Mouse (Mus musculus) hindbrain, embryonic 15.5 days (tissue): ENCODE measurements around the gene Galnt4. TPM values are rescaled to one million over a fixed set of nuclear protein-coding genes. Genes with fewer than 3 reads are reported as not detected.
"Not testable (repeated sequence)": the region's sequence is repeated elsewhere in the genome, so short reads cannot be mapped to it uniquely, and the experiment has no call there.

Experiments used
- ATAC-seq: fragments of 200-750 bp; cut with Nextera tagmentation; 2 replicates; pipeline ENCODE4 v1.8.0; 2017; ENCODE audit warnings: low read depth, moderate number of reproducible peaks, moderate TSS enrichment; ENCODE audit not compliant: low FRiP score
- H3K27ac ChIP-seq: fragments of 300-500 bp; sonication (generic); replicated peaks from 2 replicates; pipeline ENCODE4 v1.5.1; 2015; ENCODE audit warnings: mild to moderate bottlenecking, inconsistent platforms
- H3K27me3 ChIP-seq: fragments of 300-500 bp; sonication (generic); 2 replicates; pipeline ENCODE4 v1.6.1; 2015; ENCODE audit warnings: control low read depth, inconsistent platforms
- H3K36me3 ChIP-seq: fragments of 300-500 bp; sonication (generic); 2 replicates; pipeline ENCODE4 v1.6.1; 2015; ENCODE audit warnings: control low read depth, inconsistent platforms
- H3K4me1 ChIP-seq: fragments of 300-500 bp; sonication (generic); replicated peaks from 2 replicates; pipeline ENCODE4 v1.6.1; 2015; ENCODE audit warnings: control low read depth, inconsistent platforms
- H3K4me2 ChIP-seq: fragments of 300-500 bp; sonication (generic); 2 replicates; pipeline ENCODE4 v1.6.1; 2015; ENCODE audit warnings: moderate library complexity, mild to moderate bottlenecking, inconsistent platforms
- H3K4me3 ChIP-seq: fragments of 300-500 bp; sonication (generic); 2 replicates; pipeline ENCODE4 v1.5.1; 2015; ENCODE audit warnings: mild to moderate bottlenecking, inconsistent platforms
- H3K9ac ChIP-seq: fragments of 300-500 bp; sonication (generic); 2 replicates; pipeline ENCODE4 v1.6.1; 2015; ENCODE audit warnings: inconsistent platforms
- H3K9me3 ChIP-seq: fragments of 300-500 bp; sonication (generic); 2 replicates; pipeline ENCODE4 v1.6.1; 2016; ENCODE audit warnings: control low read depth, inconsistent platforms
- WGBS: fragments of 180-500 bp; shearing (Covaris S2); methylation state at CpG from one replicate; pipeline ENCODE4 v1.1.7; 2015; 5-methylcytosine and 5-hydroxymethylcytosine counted together
- polyA plus RNA-seq: library from polyadenylated mRNA; unstranded; fragments of >200 nt; fragmentation: Nextera tagmentation; extraction: Ambion mirVana; gene quantifications from 2 replicates; pipeline ENCODE4 v1.2.1, GENCODE M21; 2015

Gene Galnt4
- polyA plus RNA-seq, 1 experiment from 2014 or later, result 3.3 TPM

GRCm38 (mm10) chr10:99133321-99133875 is 25.4 kb downstream of the Galnt4 start:
- WGBS, result 91% methylated on average over 16 of the region's 16 CpGs
- H3K9me3 ChIP-seq, result no peaks in the 10 kb centered on the region
- no peak overlapping the region for H3K4me3 ChIP-seq
- H3K9ac ChIP-seq, result no peak overlapping the region
- peaks cover 11% of the 10 kb centered on the region; the same call in 1 of the 2 replicates for H3K4me1 ChIP-seq
- no peak overlapping the region for H3K27ac ChIP-seq
- ATAC-seq, result no peak
- no peaks in the 10 kb centered on the region; the same call in 1 of the 2 replicates for H3K36me3 ChIP-seq
- no peak overlapping the region for H3K4me2 ChIP-seq
- H3K27me3 ChIP-seq, result no peaks in the 10 kb centered on the region

- Histone ChIP-seq H3K9me3 (no peaks in the 10 kb centered on the region), H3K36me3 (peaks cover 4% of the 10 kb centered on the region; the same call in 1 of the 2 replicates), H3K9ac (no peak overlapping the region), H3K27me3 (no peaks in the 10 kb centered on the region), H3K27ac (no peak overlapping the region), H3K4me3 (no peak overlapping the region), H3K4me1 (peaks cover 4% of the 10 kb centered on the region; the same call in 1 of the 2 replicates), H3K4me2 (no peak overlapping the region)
- no peak for ATAC-seq
- WGBS, result 59% methylated on average over 5 of the region's 5 CpGs
Observed at GRCm38 (mm10) chr10:99136337-99136736, 28.4 kb downstream of the Galnt4 start.

GRCm38 (mm10) chr10:99145611-99146010 is 37.7 kb downstream of the Galnt4 start:
- 80% methylated on average over 8 of the region's 8 CpGs for WGBS
- Histone ChIP-seq H3K36me3 (no peaks in the 10 kb centered on the region), H3K27me3 (no peaks in the 10 kb centered on the region), H3K4me1 (no peaks in the 10 kb centered on the region), H3K4me3 (no peak overlapping the region), H3K9ac (no peak overlapping the region), H3K9me3 (no peaks in the 10 kb centered on the region), H3K4me2 (no peak overlapping the region), H3K27ac (no peak overlapping the region)
- ATAC-seq, result no peak

- Histone ChIP-seq H3K27me3 (no peaks in the 10 kb centered on the region), H3K4me3 (no peak overlapping the region), H3K4me1 (no peaks in the 10 kb centered on the region), H3K27ac (no peak overlapping the region), H3K4me2 (no peak overlapping the region), H3K9ac (no peak overlapping the region), H3K36me3 (no peaks in the 10 kb centered on the region), H3K9me3 (no peaks in the 10 kb centered on the region)
- WGBS, result 94% methylated on average over 8 of the region's 8 CpGs
- ATAC-seq, result no peak
Observed at GRCm38 (mm10) chr10:99146596-99146995, 38.6 kb downstream of the Galnt4 start.

- no peaks in the 10 kb centered on the region for H3K36me3 ChIP-seq
- H3K9ac ChIP-seq, result no peak overlapping the region
- no peak overlapping the region for H3K27ac ChIP-seq
- no peak overlapping the region for H3K4me3 ChIP-seq
- WGBS, result 96% methylated on average over 6 of the region's 6 CpGs
- no peaks in the 10 kb centered on the region for H3K4me1 ChIP-seq
- no peak overlapping the region for H3K4me2 ChIP-seq
- no peaks in the 10 kb centered on the region for H3K27me3 ChIP-seq
- ATAC-seq, result no peak
- H3K9me3 ChIP-seq, result no peaks in the 10 kb centered on the region
Observed at GRCm38 (mm10) chr10:99150016-99150415, 42.1 kb downstream of the Galnt4 start.

DNA sequence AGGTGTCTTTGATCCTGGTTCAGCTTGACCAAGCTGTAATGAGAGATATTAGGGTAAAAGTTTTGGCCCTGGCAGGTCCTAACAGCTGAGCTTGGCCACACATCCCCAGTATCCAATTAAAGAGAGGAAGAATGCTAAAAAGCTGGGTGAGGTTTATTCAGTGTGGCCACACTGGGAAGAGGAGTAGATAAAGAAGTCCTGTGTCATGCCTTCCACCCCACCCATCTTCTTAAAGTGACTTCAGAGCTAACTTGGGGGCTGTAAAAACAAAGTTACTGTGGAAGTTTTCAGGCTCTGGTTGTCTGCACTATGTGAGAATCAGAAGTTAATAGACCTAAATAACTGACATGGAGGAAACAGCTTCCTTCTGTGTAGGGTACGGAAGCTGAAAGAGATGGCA is 43.6 kb downstream of the Galnt4 start:
- Histone ChIP-seq H3K9me3 (no peaks in the 10 kb centered on the region), H3K4me1 (no peaks in the 10 kb centered on the region), H3K9ac (no peak overlapping the region), H3K4me2 (no peak overlapping the region), H3K36me3 (0 out of 2 replicates have a peak, but pooled peaks cover 3% of the 10 kb centered on the region), H3K4me3 (no peak overlapping the region), H3K27me3 (no peaks in the 10 kb centered on the region), H3K27ac (no peak overlapping the region)
- no peak for ATAC-seq
- 93% methylated on average over 1 of the region's 1 CpGs for WGBS

DNA sequence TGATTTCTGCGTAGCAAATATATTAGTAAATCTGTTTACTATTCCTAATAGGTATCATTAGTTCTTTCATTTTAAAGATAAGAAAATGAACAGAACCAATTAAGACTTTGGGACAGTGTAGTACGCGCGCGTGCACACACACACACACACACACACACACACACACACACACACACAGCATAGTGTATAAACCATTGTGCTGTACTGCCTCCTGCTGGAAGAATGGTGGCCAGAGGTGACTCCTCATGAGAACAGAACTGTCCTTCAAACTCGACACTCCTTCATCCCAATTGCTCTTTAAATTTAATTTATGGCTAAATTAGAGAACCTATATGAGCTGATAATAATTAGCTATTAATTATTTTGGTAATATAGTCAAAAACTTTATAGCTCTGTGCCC is 44.1 kb downstream of the Galnt4 start:
- Histone ChIP-seq H3K27me3 (no peaks in the 10 kb centered on the region), H3K4me2 (no peak overlapping the region), H3K4me3 (no peak overlapping the region), H3K4me1 (no peaks in the 10 kb centered on the region), H3K27ac (no peak overlapping the region), H3K9ac (no peak overlapping the region), H3K36me3 (0 out of 2 replicates have a peak, but pooled peaks cover 3% of the 10 kb centered on the region), H3K9me3 (no peaks in the 10 kb centered on the region)
- no peak for ATAC-seq
- 91% methylated on average over 6 of the region's 6 CpGs for WGBS

- Histone ChIP-seq H3K9me3 (no peaks in the 10 kb centered on the region), H3K27ac (no peak overlapping the region), H3K36me3 (0 out of 2 replicates have a peak, but pooled peaks cover 3% of the 10 kb centered on the region), H3K4me2 (no peak overlapping the region), H3K4me1 (no peaks in the 10 kb centered on the region), H3K4me3 (no peak overlapping the region), H3K9ac (no peak overlapping the region), H3K27me3 (no peaks in the 10 kb centered on the region)
- WGBS, result 91% methylated on average over 8 of the region's 8 CpGs
- no peak for ATAC-seq
Observed at GRCm38 (mm10) chr10:99154635-99155034, 46.7 kb downstream of the Galnt4 start.

DNA sequence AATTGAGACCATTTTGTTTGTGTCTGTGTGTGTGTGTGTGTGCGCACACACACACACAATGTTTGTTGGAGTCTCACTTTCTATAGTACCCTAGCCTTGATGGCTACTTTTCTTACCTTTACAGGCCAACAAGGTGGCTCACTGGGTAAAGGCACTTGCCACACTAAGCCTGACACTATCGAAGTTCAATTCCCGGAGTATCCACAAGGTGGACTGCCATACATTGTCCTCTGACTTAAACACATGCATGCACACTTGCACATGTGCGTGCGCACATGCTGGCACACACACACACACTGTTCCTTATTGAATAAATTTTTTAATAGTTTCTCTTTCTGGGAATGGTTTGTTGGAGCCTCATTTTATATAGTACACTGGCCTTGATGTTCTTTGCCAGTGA is 48.8 kb downstream of the Galnt4 start:
- Histone ChIP-seq H3K9me3 (no peaks in the 10 kb centered on the region), H3K4me2 (no peak overlapping the region), H3K36me3 (0 out of 2 replicates have a peak, but pooled peaks cover 3% of the 10 kb centered on the region), H3K4me3 (no peak overlapping the region), H3K27me3 (no peaks in the 10 kb centered on the region), H3K9ac (no peak overlapping the region), H3K27ac (no peak overlapping the region), H3K4me1 (no peaks in the 10 kb centered on the region)
- 96% methylated on average over 5 of the region's 5 CpGs for WGBS
- no peak for ATAC-seq

GRCm38 (mm10) chr10:99157697-99158096 is 49.7 kb downstream of the Galnt4 start:
- not testable (repeated sequence) for H3K27ac ChIP-seq, ATAC-seq, H3K36me3 ChIP-seq, H3K9ac ChIP-seq, H3K27me3 ChIP-seq, H3K9me3 ChIP-seq, H3K4me2 ChIP-seq, H3K4me3 ChIP-seq, H3K4me1 ChIP-seq
- 93% methylated on average over 10 of the region's 10 CpGs for WGBS

DNA sequence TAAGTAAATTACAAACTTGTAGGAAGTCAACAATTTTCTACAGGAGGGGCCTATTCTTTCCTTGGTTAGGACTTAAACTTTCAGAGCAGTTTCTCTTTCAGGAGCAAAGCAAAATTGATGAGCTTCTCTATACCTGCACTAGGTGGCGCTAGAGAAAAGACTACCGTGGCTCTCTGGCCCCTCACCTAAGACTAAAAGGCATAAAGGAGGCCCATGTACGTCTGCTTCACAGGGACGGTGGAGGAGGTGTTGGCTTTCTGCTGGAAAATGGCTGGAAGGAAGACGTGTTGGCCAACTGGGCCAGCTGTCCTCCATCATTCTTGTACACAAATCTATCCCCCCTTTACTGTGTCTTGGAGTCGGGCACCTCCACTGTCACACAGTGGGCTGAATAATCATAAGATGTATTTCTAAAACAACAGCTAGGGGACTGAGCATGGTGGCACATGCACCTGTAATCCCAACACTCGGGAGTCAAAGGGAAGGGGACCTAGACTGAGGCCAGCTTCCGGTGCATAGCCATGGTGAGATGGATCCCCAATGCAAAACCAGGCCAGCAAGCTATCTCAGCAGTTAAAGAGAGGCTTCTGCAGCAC is 54.1 kb downstream of the Galnt4 start:
- no peaks in the 10 kb centered on the region for H3K4me1 ChIP-seq
- WGBS, result 44% methylated on average over 8 of the region's 8 CpGs
- no peak overlapping the region for H3K4me3 ChIP-seq
- H3K9ac ChIP-seq, result no peak overlapping the region
- H3K9me3 ChIP-seq, result no peaks in the 10 kb centered on the region
- no peak overlapping the region for H3K27ac ChIP-seq
- H3K27me3 ChIP-seq, result no peaks in the 10 kb centered on the region
- no peaks in the 10 kb centered on the region for H3K36me3 ChIP-seq
- H3K4me2 ChIP-seq, result no peak overlapping the region
- no peak for ATAC-seq
